Mouse (Mus musculus) cortical plate, adult 2 months (tissue): ENCODE measurements at regions not wholly inside any gene's neighbourhood (a gene's known extent, or its start where the extent isn't known, plus 50 kb on each side); places are given as distances from the start of the nearest gene placed in this dataset.

Experiments used
- H3K27ac ChIP-seq: fragments of 200-500 bp; 2 replicates; pipeline ENCODE4 v1.5.1; 2012; ENCODE audit warnings: low read length, control low read depth, inconsistent platforms; ENCODE audit not compliant: insufficient read depth
- H3K4me1 ChIP-seq: fragments of 200-500 bp; 2 replicates; pipeline ENCODE4 v1.6.1; 2011; ENCODE audit warnings: low read length; ENCODE audit not compliant: control insufficient read depth, insufficient read depth
- H3K4me3 ChIP-seq: fragments of 200-500 bp; 2 replicates; pipeline ENCODE4 v1.5.1; 2011; ENCODE audit warnings: mild to moderate bottlenecking, low read length, control low read depth; ENCODE audit not compliant: insufficient read depth
- CTCF ChIP-seq: fragments of 200-500 bp; IDR thresholded peaks from 2 replicates; pipeline ENCODE4 v1.5.1; 2011; ENCODE audit warnings: mild to moderate bottlenecking, control low read depth, low read length; ENCODE audit not compliant: insufficient read depth; ENCODE audit errors: extremely low read depth
- POLR2A ChIP-seq: fragments of 200-500 bp; IDR thresholded peaks from 2 replicates; pipeline ENCODE4 v1.6.1; 2011; ENCODE audit warnings: mild to moderate bottlenecking, low read length, control low read depth; ENCODE audit not compliant: insufficient read depth; ENCODE audit errors: extremely low read depth

DNA sequence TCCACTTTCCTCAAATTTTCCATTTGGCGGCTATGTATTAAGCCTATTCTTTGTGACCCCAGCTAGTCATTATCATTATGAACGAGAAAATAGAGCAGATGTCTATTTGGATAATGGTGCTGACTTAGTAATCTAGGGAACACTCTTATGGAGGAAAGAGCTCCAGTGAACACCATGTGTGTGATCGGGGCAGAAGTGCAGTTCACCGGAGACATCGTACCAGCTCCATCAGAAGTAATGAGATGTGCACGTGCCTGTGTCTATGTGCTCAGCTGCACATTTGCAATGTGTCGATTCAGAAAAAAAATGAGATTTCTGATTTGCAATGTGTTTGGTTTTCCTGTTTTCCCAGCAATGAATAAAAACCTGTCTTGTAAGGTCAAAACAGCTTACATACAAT is 206.6 kb downstream of the Mreg start:
- Histone ChIP-seq H3K27ac (no peak overlapping the region), H3K4me3 (no peak overlapping the region), H3K4me1 (no peaks in the 10 kb centered on the region)
- TF ChIP-seq CTCF, result no peak

DNA sequence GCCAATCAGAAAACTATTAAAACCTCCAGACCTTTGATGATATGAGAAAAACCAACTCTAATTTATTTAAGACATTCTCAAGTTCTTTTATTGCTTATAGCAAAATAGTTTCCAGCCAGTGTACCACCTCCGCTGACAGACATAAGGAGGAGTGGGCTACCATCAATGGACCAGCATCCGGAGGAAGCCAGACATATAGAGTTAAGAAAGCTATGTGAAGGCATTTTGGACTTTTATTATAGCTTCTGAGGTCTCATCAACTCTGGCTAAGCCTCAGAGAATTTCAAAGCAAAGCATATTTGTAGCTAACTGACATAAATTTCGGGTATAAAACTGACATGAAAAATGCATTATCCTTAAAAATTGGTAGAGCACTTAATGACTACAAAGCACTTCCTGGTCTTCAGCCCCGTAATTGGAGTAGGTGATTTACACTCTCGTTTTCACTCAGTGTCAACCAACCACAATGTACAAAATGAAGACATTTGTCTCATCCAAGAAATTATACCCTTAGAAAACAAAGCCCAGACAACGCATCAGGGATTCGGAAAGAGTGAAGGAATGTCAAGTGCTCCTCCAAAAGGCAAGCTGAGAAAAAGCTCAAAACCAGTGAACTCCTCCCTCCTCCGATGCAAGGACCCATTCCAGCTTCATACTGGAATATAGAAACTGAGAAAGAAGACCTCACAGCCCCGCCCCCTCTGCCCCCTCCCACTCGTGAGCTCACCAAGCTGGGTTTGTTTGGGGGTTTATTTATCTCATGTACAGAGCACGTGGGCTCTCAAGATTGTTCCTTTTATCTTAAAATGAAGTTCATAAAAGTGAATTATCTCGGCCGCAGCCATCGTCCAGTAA is 208.5 kb downstream of the Mreg start:
- TF ChIP-seq CTCF (no peak), POLR2A (no peak)
- Histone ChIP-seq H3K27ac (no peak overlapping the region), H3K4me1 (no peaks in the 10 kb centered on the region), H3K4me3 (no peak overlapping the region)

DNA sequence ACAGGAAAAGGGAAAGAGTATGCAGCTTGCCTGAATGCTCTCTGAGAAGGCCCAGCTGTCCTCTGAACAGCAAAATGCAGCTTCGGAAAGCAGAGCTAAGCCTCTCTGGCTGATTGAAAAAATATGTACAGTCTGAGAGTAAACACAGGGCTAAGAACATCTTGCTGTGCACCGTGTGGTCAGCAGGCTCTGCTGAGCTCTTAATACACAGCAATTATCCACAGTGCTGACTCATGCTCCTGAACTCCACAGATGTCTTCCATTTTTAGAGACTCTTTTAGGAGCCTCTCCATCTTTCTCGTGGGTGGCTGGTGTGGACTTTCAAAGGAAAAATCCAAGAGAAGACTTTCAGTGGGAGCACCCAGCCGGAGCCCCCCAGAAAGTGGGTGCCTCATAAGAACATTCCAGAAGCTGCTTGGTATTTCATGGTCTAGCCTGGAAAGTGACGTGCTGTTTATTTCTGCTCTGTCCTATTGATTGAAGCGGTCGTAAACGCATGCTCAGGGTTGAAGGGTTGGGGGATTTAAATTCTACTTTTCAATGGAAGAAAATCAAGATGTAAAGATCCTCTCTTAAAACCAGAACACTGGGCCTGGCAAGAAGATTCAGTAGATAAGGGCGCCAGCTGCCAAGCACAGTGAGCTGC is 209.5 kb downstream of the Mreg start:
- H3K4me1 ChIP-seq, result no peaks in the 10 kb centered on the region
- H3K4me3 ChIP-seq, result no peak overlapping the region
- TF ChIP-seq CTCF (no peak), POLR2A (no peak)
- H3K27ac ChIP-seq, result no peak overlapping the region

DNA sequence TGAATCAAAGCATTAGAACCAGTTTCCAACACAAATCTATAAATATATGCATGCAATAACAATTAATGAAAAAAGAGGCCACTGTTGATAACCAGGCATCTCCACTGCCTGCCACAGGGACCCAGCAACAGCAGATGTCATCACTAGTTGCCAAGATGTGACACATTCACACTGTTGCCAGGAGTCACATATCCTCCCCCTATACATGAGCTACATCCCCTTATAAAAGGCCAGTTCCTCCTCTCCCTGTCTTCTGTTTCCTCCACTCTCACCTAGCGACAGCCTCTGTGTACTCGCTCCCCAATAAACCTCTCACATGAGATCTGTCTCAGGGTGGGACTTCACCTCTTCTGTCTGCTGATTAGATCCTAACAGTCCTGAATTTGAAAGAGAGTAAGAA is 211.4 kb downstream of the Mreg start:
- H3K4me1 ChIP-seq, result no peaks in the 10 kb centered on the region
- H3K4me3 ChIP-seq, result no peak overlapping the region
- no peak overlapping the region for H3K27ac ChIP-seq
- no peak for TF ChIP-seq CTCF
- TF ChIP-seq POLR2A, result no peak

DNA sequence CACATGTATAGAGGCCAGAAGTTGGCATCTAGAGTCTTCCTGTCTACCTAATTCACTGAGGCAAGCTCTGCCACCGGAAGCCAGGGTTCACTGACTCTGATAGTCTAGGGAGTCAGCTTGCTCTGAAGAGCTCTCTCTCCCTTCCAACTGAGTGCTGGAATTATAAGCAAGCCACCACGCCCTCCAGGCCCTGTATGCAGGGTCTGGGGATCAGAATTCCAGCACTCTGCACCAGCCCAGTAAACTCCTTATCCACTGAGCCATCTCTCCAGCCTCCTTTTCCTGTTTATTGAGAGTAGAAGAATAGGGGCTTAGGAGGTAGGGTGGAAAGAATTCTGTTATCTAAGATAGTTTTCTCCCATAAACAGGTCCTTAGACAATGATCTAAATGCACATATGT is 215.3 kb downstream of the Mreg start:
- no peak overlapping the region for H3K4me3 ChIP-seq
- no peak for TF ChIP-seq POLR2A
- TF ChIP-seq CTCF, result no peak
- no peak overlapping the region for H3K27ac ChIP-seq

DNA sequence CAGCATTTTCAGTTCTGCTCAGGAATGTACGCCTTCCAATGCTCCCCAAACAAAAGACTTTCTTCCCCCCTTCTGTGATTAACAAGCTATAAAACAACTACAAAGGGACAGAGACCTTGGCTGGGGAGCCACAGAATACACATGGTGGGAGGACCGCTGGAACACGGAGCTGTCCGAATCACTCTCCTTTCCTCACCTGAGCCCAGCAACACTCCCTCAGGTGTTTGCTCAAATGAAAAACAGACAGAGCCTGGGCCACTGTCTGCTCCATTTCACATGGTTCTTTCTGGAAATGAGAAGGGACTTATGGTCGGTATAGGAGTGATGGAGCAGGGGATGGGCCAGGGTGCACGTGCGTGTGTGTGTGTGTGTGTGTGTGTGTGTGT is 215.9 kb downstream of the Mreg start:
- Histone ChIP-seq H3K27ac (no peak overlapping the region), H3K4me1 (no peaks in the 10 kb centered on the region), H3K4me3 (no peak overlapping the region)
- TF ChIP-seq POLR2A, result no peak
- no peak for TF ChIP-seq CTCF

More for the DNA sequence above, 215.3 kb downstream of the Mreg start:
- H3K4me1 ChIP-seq, result no peaks in the 10 kb centered on the region

DNA sequence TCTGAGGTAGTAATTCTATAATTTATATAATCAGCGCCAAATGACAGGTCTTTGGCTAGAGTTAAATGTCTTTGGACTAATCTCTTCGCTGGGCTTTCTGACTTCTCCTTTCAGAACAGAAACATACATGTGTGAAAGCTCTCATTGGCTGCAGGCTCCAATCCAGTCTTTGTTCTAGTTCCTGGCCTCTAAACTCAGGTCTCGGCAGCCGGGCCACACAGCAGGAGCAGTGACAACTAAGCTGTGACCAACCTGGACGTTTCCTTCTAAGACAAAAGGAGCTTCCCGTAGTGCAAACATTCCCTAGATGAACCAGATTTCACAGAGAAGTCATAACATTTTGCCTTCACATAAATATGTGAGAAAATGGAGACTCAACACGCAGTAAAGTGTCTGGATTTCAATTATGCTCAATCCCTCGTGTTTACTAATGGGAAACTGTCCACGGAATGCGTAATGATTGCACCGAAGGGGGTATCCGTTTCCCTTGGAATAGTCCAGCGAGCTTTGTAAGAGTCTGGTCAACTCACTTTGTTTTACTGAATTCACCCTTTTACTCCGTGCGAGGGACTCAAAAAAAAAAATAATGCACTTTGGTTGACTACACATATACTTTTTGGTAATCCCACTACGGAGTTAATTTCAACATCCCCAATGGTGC is 216.4 kb downstream of the Mreg start:
- no peak overlapping the region for H3K4me3 ChIP-seq
- no peaks in the 10 kb centered on the region for H3K4me1 ChIP-seq
- TF ChIP-seq CTCF (no peak), POLR2A (no peak)
- no peak overlapping the region for H3K27ac ChIP-seq

DNA sequence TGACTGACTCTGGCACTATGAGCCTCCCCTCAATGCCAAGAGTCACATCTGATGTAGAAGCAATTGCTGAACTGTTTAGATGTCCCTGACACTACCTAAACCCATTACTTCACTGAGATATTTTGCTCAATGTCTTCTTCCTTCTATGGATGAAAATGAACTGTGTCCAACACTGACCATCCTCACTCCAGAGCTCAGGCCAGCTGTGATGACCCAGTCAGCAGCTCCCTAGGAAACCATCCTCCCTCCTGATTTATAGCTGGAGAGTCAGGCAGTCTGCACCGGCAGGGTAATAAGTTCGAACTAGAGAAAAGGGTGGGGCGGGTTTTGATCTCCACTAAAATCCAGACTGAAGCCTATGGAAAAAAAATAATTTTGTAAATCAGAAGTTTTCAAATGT is 221.2 kb downstream of the Mreg start:
- TF ChIP-seq CTCF (no peak), POLR2A (no peak)
- H3K4me1 ChIP-seq, result no peaks in the 10 kb centered on the region

DNA sequence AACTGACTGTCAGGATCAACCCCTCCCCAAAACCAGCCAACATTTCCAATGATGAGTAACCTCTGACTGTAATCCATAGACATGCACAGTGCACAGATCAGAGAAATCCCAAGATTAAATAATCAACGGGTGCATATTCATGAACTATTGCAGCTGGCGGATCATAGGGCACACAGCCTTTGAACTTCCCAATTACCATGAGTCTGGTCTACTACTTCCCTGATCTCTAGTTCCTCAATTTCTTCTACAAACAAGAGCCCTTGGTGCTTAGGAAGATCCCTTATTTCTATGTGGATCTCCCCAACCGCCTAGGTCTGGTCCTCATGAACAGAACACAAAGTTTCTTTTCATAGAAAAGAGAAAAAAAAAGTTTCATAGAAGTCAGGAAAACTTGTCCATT is 224.0 kb downstream of the Mreg start:
- TF ChIP-seq POLR2A (no peak), CTCF (no peak)
- Histone ChIP-seq H3K4me1 (no peaks in the 10 kb centered on the region), H3K27ac (no peak overlapping the region), H3K4me3 (no peak overlapping the region)

More for the DNA sequence above, 221.2 kb downstream of the Mreg start:
- Histone ChIP-seq H3K27ac (no peak overlapping the region), H3K4me3 (no peak overlapping the region)
